Mouse (Mus musculus) cerebellum, adult (tissue): ENCODE results near the gene Rpl39l.
"Not testable (repeated sequence)": the region's sequence is repeated elsewhere in the genome, so short reads cannot be mapped to it uniquely, and the experiment has no call there.

Experiments used
- ATAC-seq: cut with Nextera tagmentation; 2 replicates; pipeline ENCODE4 v1.9.2; 2017; ENCODE audit warnings: mild to moderate bottlenecking, moderate library complexity, mixed read lengths; ENCODE audit not compliant: insufficient number of reproducible peaks, low FRiP score, low TSS enrichment

Rpl39l gene

GRCm38 (mm10) chr16:10170005-10170404 is at the start of gene Rpl39l:
Rpl39l (plus strand) TSS chr16:10170226.
- no peak for ATAC-seq

DNA sequence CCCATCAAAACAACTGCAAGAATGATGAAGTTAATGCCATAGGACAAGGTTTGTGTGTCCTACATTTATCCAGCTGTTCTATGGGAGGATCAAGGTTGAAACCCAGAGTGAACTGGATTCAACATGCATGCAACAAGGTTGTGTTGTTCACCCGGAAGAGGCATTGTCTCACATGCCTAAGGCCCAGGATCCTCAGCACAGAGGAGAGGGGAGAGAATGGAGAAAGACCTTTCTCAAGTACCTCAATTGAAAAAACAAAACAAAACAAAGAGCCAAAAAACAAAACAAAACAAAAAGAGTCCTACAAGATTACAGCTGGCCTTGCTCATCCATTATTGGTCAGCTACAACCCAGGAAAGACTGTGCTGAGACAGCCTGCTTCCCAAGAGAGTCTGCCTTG is 42.4 kb upstream of the Rpl39l start:
- ATAC-seq = no peak

DNA sequence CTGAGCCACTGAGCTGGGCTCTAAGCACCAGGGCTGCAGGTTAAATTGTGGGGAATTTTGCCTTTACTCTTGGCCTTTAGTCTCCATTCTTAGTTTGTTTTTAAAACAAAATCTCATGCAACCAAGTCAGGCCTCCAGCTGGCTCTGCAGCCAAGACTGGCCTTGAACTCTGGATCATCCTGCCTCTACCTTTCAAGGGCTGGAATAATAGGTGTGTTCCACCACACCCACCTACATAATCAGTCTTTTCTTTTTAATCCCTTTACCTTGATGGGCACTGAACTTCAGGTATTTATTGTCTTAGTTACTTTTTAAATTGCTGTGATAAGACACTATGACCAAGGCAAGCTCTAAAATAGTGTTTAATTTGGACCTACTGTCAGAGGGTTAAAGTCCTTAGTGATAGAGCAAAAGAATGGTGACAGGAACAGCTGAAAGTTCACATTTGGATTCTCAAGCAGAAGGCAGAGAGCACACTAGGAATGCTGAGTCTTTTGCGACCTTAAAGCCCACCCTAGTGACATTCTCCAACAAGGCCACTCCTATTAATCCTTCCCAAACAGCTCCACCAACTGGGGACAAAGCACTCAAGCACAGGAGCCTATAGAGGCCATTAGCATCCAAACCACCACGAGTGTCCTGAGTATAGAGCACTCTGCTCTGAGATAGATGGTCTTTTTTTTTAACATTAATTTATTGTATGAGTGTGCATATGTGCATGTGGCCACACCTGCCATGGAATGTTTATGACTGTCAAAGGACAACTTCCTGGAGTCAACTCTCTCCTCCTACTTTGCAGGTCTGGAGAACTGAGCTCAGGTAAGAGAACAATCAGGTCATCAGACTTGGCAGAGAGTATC is 40.7 kb upstream of the Rpl39l start:
- no peak for ATAC-seq

DNA sequence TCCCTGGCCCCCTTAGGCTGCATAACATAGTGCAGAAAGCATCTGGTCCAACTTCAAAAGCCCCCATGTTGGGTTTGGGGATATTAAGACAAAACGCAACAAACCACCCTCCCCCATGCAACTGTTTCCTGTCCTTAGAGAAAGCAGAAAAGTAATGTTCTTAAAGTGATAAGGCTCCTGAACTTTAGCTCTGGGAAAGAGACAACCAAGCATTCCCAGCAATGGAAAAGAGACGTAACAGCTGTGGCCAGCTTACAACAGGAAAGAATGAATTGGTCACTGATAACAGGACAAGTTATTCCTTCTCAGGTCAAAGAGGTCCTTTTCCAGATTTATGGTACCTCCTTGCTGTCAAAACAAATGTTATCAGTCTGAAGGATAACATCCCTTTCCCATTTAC is 26.9 kb upstream of the Rpl39l start:
- ATAC-seq = no peak

GRCm38 (mm10) chr16:10147401-10147800 is 22.6 kb upstream of the Rpl39l start:
- no peak for ATAC-seq

GRCm38 (mm10) chr16:10169123-10169905 is 712 bp upstream of the Rpl39l start:
- no peak for ATAC-seq

- no peak for ATAC-seq
Observed at GRCm38 (mm10) chr16:10171276-10171675, 1.2 kb downstream of the Rpl39l start.

DNA sequence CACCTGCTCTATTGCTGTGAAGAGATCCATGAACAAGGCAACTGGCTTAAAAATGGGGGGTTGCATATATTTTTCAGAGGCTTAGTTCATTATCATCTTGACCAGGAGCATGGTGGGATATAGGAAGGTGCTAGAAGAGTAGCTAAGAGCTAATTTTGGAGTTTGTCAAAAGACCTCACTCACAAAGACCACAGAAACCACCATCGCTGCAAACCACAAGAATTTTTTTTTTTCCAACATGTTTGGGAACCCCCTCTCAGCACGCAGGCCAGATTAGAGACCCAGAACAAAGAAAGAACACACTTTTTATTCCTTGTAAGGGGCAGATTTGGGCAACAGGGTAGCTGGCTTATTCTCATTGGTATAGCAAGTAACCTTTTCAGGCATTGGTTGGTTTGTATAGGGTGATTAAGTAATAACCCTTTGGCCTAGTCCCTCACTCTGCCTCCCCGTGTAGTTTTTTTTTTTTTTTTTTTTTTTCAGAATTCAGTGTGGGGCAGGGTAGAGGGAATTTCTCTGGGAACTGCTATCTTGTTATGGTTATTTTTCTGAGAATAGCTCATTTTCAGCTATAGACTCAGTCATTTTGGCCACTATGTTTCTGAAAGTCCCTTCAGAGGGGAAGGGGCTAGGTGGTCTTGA is 2.3 kb downstream of the Rpl39l start:
- no peak for ATAC-seq

DNA sequence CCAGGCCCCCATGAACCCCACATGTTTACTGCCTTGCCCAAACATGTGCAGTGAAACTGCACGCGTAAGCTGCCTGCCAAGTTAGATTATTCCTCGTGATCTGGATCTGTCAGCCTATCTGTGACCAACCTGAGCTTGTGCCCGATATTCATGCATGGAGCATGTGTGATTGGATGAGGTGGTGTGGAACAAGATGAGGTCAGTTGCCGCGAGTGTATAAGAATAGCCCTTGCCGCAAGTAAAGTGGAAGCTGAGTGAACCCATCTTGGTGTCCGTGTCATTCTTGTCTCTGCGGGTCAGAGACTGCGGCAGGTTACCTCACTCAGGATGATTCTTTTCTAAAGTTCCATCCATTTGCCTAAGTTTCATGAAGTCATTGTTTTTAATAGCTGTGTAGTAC is 17.4 kb downstream of the Rpl39l start:
- not testable (repeated sequence) for ATAC-seq

DNA sequence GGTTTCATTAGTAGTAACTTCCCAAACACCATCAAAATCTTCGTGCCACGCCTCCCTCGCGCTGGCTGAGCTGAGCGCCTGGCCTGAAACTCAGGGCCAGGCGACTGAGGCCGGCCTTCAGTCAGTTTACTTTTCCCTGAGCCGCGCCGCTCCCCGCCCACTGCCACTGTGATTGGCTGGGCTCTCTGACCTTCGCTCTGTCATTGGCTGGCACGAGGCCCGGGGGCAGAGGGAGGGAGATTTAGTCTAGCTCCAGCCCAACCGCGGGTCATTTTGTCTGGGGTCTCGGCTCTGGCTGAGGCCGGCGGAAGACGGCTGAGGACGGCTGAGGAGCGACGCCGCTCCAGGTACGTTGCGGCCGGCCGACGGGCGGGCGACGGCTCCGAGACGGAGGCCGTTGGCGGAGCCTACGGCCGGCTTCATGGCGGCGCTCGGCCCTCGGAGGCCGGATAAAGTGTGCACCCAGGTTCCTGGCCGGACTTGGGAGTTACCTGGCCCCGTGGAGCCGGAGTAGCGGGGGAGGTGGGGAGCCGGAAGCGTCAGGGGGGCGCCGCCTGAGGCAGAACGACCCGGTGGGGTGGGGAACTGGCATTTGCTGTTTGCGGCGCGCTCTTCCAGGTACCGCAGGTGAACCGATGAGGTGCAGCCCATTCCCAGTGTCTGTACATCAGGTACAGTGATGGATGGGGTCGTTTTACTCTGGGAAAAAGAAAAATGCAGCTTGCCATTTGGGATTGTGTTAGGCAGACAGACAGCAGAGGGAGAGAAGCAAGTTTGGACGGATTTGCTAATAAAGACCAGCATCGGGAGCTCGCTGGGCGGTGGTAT is 22.9 kb downstream of the Rpl39l start, which contains the start of gene Atf7ip2:
TSS of gene Atf7ip2 (plus strand) at position 34 of the 828 bp plus-strand sequence.
- peak; percentile 79 for ATAC-seq

- ATAC-seq = no peak
Observed at GRCm38 (mm10) chr16:10208777-10209176, 38.8 kb downstream of the Rpl39l start.

GRCm38 (mm10) chr16:10216366-10216765 is 46.3 kb downstream of the Rpl39l start:
- not testable (repeated sequence) for ATAC-seq

GRCm38 (mm10) chr16:10217020-10217419 is 47.0 kb downstream of the Rpl39l start:
- ATAC-seq = not testable (repeated sequence)
